ENCODE assay signal across 8 mouse cellular contexts in genomic region chr5:53998743-53999460, GRCm38 (mm10). TPM values are rescaled to one million over a fixed set of nuclear protein-coding genes. Genes with fewer than 3 reads are reported as not detected.
DNase-seq lines count a peak whose midpoint lies in the region; ATAC-seq and TF ChIP-seq lines count a peak whose summit lies in the region.

No protein-coding gene starts in this region.

- H3K9ac ChIP-seq in MEL (ENCODE audit: control insufficient read depth, low read depth, low read length, poor library complexity, severe bottlenecking) = peak overlapping the region; percentile 90
- peak overlapping the region; percentile 84 for H3K9ac ChIP-seq in forebrain, embryonic 16.5 days (replicated peaks; ENCODE audit: low read depth, low read length)

- H3K79me2 ChIP-seq in MEL (ENCODE audit: control insufficient read depth, insufficient read depth, low read length, poor library complexity) = peaks cover 29% of the 10 kb centered on the region

- no peaks in the 10 kb centered on the region for H3K9me3 ChIP-seq in MEL (replicated peaks; ENCODE audit: insufficient read depth, low read length)
- H3K9me3 ChIP-seq in forebrain, embryonic 16.5 days (ENCODE audit: control insufficient read depth, low read length) = no peaks in the 10 kb centered on the region

- TF ChIP-seq POLR2A in MEL (IDR thresholded peaks at IDR 0.05; ENCODE audit: control insufficient read depth in 1 of 2, insufficient read depth in 1 of 2, low read depth in 1 of 2, low read length in 2 of 2, poor library complexity in 1 of 2) = no peak
- no peak for TF ChIP-seq POLR2A in cerebellum, adult 2 months (IDR thresholded peaks at IDR 0.05; ENCODE audit: borderline replicate concordance, insufficient read depth, low read length)

- peak overlapping the region; percentile 89 for H3K4me2 ChIP-seq in forebrain, embryonic 16.5 days (ENCODE audit: low read length)

- H3K36me3 ChIP-seq in MEL (ENCODE audit: control insufficient read depth in 1 of 2, insufficient read depth in 2 of 2, low read length in 2 of 2) = peaks cover 0 to 19% of the 10 kb centered on the region in 2 experiments; a peak in 2 of 4 replicates
- H3K36me3 ChIP-seq in forebrain, embryonic 16.5 days (ENCODE audit: control insufficient read depth, insufficient read depth) = no peaks in the 10 kb centered on the region

- peak overlapping the region; percentile 95 to 98 for H3K4me3 ChIP-seq in MEL (ENCODE audit: control insufficient read depth in 1 of 2, insufficient read depth in 1 of 2, low read depth in 2 of 2, low read length in 2 of 2)
- H3K4me3 ChIP-seq in cerebellum, adult 2 months (replicated peaks; ENCODE audit: insufficient read depth, low read depth, low read length) = peak overlapping the region; percentile 75
- peak overlapping the region; percentile 91 for H3K4me3 ChIP-seq in forebrain, embryonic 16.5 days (replicated peaks; ENCODE audit: low read length)

- peaks cover 7 to 9% of the 10 kb centered on the region in 2 experiments; a peak in 3 of 4 replicates for H3K4me1 ChIP-seq in MEL (ENCODE audit: control insufficient read depth in 1 of 2, insufficient read depth in 2 of 2, low read length in 2 of 2)
- H3K4me1 ChIP-seq in cerebellum, adult 2 months (ENCODE audit: control insufficient read depth, insufficient read depth, low read length) = no peaks in the 10 kb centered on the region; the same call in 1 of the 2 replicates
- H3K4me1 ChIP-seq in forebrain, embryonic 16.5 days (replicated peaks; ENCODE audit: control insufficient read depth, insufficient read depth, low read length) = peaks cover 28% of the 10 kb centered on the region

- WGBS in cerebellum, adult 2 months = 1% methylated on average over 73 of the region's 76 CpGs
- WGBS in forebrain, embryonic 16.5 days = 0% methylated on average over 76 of the region's 76 CpGs

- no peaks in the 10 kb centered on the region for H3K27me3 ChIP-seq in MEL (ENCODE audit: control insufficient read depth in 1 of 2, insufficient read depth in 2 of 2, low read length in 2 of 2)
- no peaks in the 10 kb centered on the region for H3K27me3 ChIP-seq in cerebellum, adult 2 months (ENCODE audit: control insufficient read depth, insufficient read depth, low read length)
- H3K27me3 ChIP-seq in forebrain, embryonic 16.5 days (replicated peaks; ENCODE audit: control insufficient read depth, insufficient read depth, low read length) = no peaks in the 10 kb centered on the region

- intact Hi-C loops in heart, postnatal 36 days (cut with DNase I) = loop anchor here (1.0 to 5.0 kb wide), 4 partner anchors 49 to 126 kb away; no protein-coding TSS in a partner anchor

- peak; percentile 37 for ATAC-seq in forebrain, embryonic 16.5 days

- peak overlapping the region; percentile 55 for H3K27ac ChIP-seq in MEL (ENCODE audit: control insufficient read depth, low read depth, low read length)
- peak overlapping the region; percentile 65 for H3K27ac ChIP-seq in cerebellum, adult 2 months (ENCODE audit: insufficient read depth, low read length)
- peak overlapping the region; percentile 91 for H3K27ac ChIP-seq in forebrain, embryonic 16.5 days (ENCODE audit: low read length)

- peak; percentile 67 for DNase-seq in MEL (ENCODE audit: low read depth, low spot score)
- peak; percentile 74 to 82 for DNase-seq in cerebellum, adult 2 months
- DNase-seq in heart, postnatal 36 days = peak; percentile 65 to 79
- DNase-seq in layer of hippocampus, postnatal 10 days (ENCODE audit: low spot score in 2 of 2) = peak; percentile 65 to 77
- DNase-seq in lung, postnatal 14 days = peak; percentile 52
- DNase-seq in retina, embryonic 14.5 days (ENCODE audit: low spot score) = peak; percentile 74
- DNase-seq in thymus, postnatal 36 days = peak; percentile 64 to 71

- no peak for TF ChIP-seq EP300 in MEL (IDR thresholded peaks at IDR 0.05; ENCODE audit: low read depth in 1 of 2, low read length in 2 of 2)

- no peak for TF ChIP-seq CTCF in MEL (IDR thresholded peaks at IDR 0.05 in 2 of 3, conservative IDR thresholded peaks at IDR 0.05 in 1 of 3; ENCODE audit: control insufficient read depth in 1 of 3, insufficient read depth in 1 of 3, low read depth in 2 of 3, low read length in 3 of 3, poor library complexity in 1 of 3, severe bottlenecking in 1 of 3)
- no peak for TF ChIP-seq CTCF in cerebellum, adult 2 months (IDR thresholded peaks at IDR 0.05; ENCODE audit: borderline replicate concordance, insufficient read depth, low read depth, low read length)

- TF ChIP-seq RAD21 in MEL (IDR thresholded peaks at IDR 0.05; ENCODE audit: low read depth, low read length) = no peak

TF ChIP-seq in MEL, 35 proteins besides CTCF, POLR2A, EP300 and RAD21:
- peak; percentile 20; the same call in 1 of the 2 replicates for TF ChIP-seq UBTF (IDR thresholded peaks at IDR 0.05; ENCODE audit: borderline replicate concordance, insufficient read depth, low read depth, low read length)
- TF ChIP-seq KAT2A (conservative IDR thresholded peaks at IDR 0.05; ENCODE audit: low read depth, low read length) = no peak
- no peak for TF ChIP-seq BHLHE40 (IDR thresholded peaks at IDR 0.05; ENCODE audit: borderline replicate concordance, low read depth, low read length)
- TF ChIP-seq SIN3A (IDR thresholded peaks at IDR 0.05; ENCODE audit: low read length) = peak; percentile 6; the same call in 1 of the 2 replicates
- peak; percentile 35; the same call in 1 of the 2 replicates for TF ChIP-seq CHD1 (IDR thresholded peaks at IDR 0.05; ENCODE audit: low read depth, low read length)
- TF ChIP-seq MAX (IDR thresholded peaks at IDR 0.05; ENCODE audit: low read length) = no peak

RNA-seq across cellular contexts. Expression of gene Stim2, which starts 0.6 kb away (rescaled TPM):
- 11.7 and 14.5 TPM in 2 replicates for total RNA-seq in MEL (2012; rRNA removed)
- 10 to 100 TPM in 1 of 2 experiments, not detected in 1; 18.6 TPM for polyA plus RNA-seq in MEL (2012; ENCODE audit: insufficient read depth in 1 of 2, insufficient read length in 2 of 2, low read depth in 1 of 2, low replicate concordance in 2 of 2, missing spikeins in 1 of 2)
- 28.2 TPM in 2 replicates for polyA plus RNA-seq in cerebellum, adult 2 months (2012; rRNA removed)
- polyA plus RNA-seq in forebrain, embryonic 16.5 days (2015; fragmentation: Nextera tagmentation; extraction: Ambion mirVana) = 23.2 and 36.1 TPM in 2 replicates
- 10 to 100 TPM; 14.0 to 17.0 TPM for total RNA-seq in heart, postnatal 36 days (2021)
- total RNA-seq in layer of hippocampus, postnatal 10 days (2021) = 10 to 100 TPM; 66.0 to 77.4 TPM

Comparison
In these comparisons a context has a peak if more than half of its experiments do, and no peak if none do; other contexts are left out.
1. Peak in every context shown above with its lines: DNase-seq, ATAC-seq, H3K4me3 ChIP-seq and H3K27ac ChIP-seq.